Mouse (Mus musculus): ENCODE data around the gene Fstl4. TPM values are rescaled to one million over a fixed set of nuclear protein-coding genes. Genes with fewer than 3 reads are reported as not detected.
A peak's percentile ranks its signal among the peaks of the same experiment; 100 is the strongest.

Fstl4 gene
- polyA plus RNA-seq, 1 experiment from 2014 or later = 6.3 TPM

DNA sequence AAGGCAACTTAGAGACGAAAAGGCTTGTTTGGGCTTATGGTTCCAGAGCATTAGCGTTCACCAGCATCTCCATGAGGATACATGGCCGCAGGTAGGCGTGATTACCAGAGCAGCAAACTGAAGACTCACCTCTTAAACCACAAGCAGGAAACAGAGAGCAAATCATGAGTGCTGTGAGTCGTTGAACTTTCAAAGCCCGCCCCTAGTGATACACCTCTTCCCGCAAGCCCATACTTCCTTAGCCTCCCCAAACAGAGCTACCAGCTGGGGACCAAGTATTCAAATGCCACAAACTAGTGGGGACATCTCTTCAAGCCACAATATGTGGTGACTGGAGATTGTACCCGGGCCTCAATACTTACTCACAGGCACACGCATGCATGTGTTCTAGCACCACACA lies 332.4 kb downstream of the Fstl4 start:
- H3K4me3 ChIP-seq (ENCODE audit: control insufficient read depth in 1 of 2, insufficient read depth in 1 of 2, low read depth in 1 of 2, low read length in 2 of 2) = no peak overlapping the region
- no peak overlapping the region for H3K27ac ChIP-seq (replicated peaks in 1 of 2; ENCODE audit: control insufficient read depth in 1 of 2, insufficient read depth in 1 of 2, low read depth in 2 of 2, low read length in 2 of 2)
- ATAC-seq (ENCODE audit: insufficient number of reproducible peaks, insufficient read depth, low FRiP score, low read depth) = no peak
- H3K4me1 ChIP-seq (ENCODE audit: control insufficient read depth in 2 of 2, insufficient read depth in 2 of 2, low read length in 2 of 2) = peaks cover 10 to 23% of the 10 kb centered on the region in 2 experiments; a peak in 3 of 4 replicates
- H3K36me3 ChIP-seq (ENCODE audit: control insufficient read depth, insufficient read depth, low read length) = no peaks in the 10 kb centered on the region
- H3K4me2 ChIP-seq (ENCODE audit: low read length) = no peak overlapping the region
- no peaks in the 10 kb centered on the region for H3K9me3 ChIP-seq (ENCODE audit: control insufficient read depth, low read length)
- no peaks in the 10 kb centered on the region for H3K27me3 ChIP-seq (ENCODE audit: control insufficient read depth, insufficient read depth, low read length)
- 89% methylated on average over 9 of the region's 9 CpGs for WGBS
- H3K9ac ChIP-seq (ENCODE audit: low read length) = no peak overlapping the region

DNA sequence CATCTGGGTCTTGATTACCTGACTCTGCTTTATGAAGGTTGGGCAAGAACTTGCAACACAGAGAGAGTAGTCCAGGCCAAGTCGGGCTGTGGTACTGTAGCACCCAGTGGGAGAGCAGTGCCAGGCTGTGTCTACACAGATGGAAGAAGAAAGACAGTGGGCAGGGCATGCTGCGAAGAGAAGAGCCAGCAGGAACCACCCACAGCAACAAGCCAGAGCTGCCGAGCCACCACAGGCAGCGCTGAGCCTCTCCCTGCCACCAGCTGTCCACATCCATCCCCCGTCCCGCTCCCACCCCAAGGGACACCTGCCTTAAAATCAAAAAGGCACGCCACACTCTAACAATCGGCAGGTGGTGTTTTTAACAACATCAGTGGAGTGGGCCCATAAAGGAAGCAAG lies 332.9 kb downstream of the Fstl4 start:
- Histone ChIP-seq H3K4me3 (ENCODE audit: control insufficient read depth in 1 of 2, insufficient read depth in 1 of 2, low read depth in 1 of 2, low read length in 2 of 2) (no peak overlapping the region), H3K9ac (ENCODE audit: low read length) (no peak overlapping the region), H3K4me2 (ENCODE audit: low read length) (no peak overlapping the region), H3K9me3 (ENCODE audit: control insufficient read depth, low read length) (no peaks in the 10 kb centered on the region), H3K27ac (replicated peaks in 1 of 2; ENCODE audit: control insufficient read depth in 1 of 2, insufficient read depth in 1 of 2, low read depth in 2 of 2, low read length in 2 of 2) (no peak overlapping the region), H3K36me3 (ENCODE audit: control insufficient read depth, insufficient read depth, low read length) (no peaks in the 10 kb centered on the region), H3K27me3 (ENCODE audit: control insufficient read depth, insufficient read depth, low read length) (no peaks in the 10 kb centered on the region), H3K4me1 (ENCODE audit: control insufficient read depth in 2 of 2, insufficient read depth in 2 of 2, low read length in 2 of 2) (peaks cover 13 to 24% of the 10 kb centered on the region in 2 experiments)
- 86% methylated on average over 8 of the region's 8 CpGs for WGBS
- ATAC-seq (ENCODE audit: insufficient number of reproducible peaks, insufficient read depth, low FRiP score, low read depth) = no peak

GRCm38 (mm10) chr11:53097870-53098269 lies 333.4 kb downstream of the Fstl4 start:
- no peak for ATAC-seq (ENCODE audit: insufficient number of reproducible peaks, insufficient read depth, low FRiP score, low read depth)
- Histone ChIP-seq H3K4me3 (ENCODE audit: control insufficient read depth in 1 of 2, insufficient read depth in 1 of 2, low read depth in 1 of 2, low read length in 2 of 2) (no peak overlapping the region), H3K27ac (replicated peaks in 1 of 2; ENCODE audit: control insufficient read depth in 1 of 2, insufficient read depth in 1 of 2, low read depth in 2 of 2, low read length in 2 of 2) (no peak overlapping the region), H3K36me3 (ENCODE audit: control insufficient read depth, insufficient read depth, low read length) (no peaks in the 10 kb centered on the region), H3K27me3 (ENCODE audit: control insufficient read depth, insufficient read depth, low read length) (no peaks in the 10 kb centered on the region), H3K4me2 (ENCODE audit: low read length) (no peak overlapping the region), H3K4me1 (ENCODE audit: control insufficient read depth in 2 of 2, insufficient read depth in 2 of 2, low read length in 2 of 2) (peaks cover 11 to 19% of the 10 kb centered on the region in 2 experiments), H3K9me3 (ENCODE audit: control insufficient read depth, low read length) (no peaks in the 10 kb centered on the region), H3K9ac (ENCODE audit: low read length) (no peak overlapping the region)
- WGBS = 86% methylated on average over 6 of the region's 6 CpGs

GRCm38 (mm10) chr11:53098780-53099198 lies 334.4 kb downstream of the Fstl4 start:
- no peak; the same call in 1 of the 2 replicates for ATAC-seq (ENCODE audit: insufficient number of reproducible peaks, insufficient read depth, low FRiP score, low read depth)
- H3K36me3 ChIP-seq (ENCODE audit: control insufficient read depth, insufficient read depth, low read length) = no peaks in the 10 kb centered on the region
- no peak overlapping the region for H3K4me3 ChIP-seq (ENCODE audit: control insufficient read depth in 1 of 2, insufficient read depth in 1 of 2, low read depth in 1 of 2, low read length in 2 of 2)
- H3K9ac ChIP-seq (ENCODE audit: low read length) = no peak overlapping the region
- H3K4me2 ChIP-seq (ENCODE audit: low read length) = no peak overlapping the region
- H3K4me1 ChIP-seq (ENCODE audit: control insufficient read depth in 2 of 2, insufficient read depth in 2 of 2, low read length in 2 of 2) = peaks cover 16 to 25% of the 10 kb centered on the region in 2 experiments
- 19% methylated on average over 3 of the region's 3 CpGs for WGBS
- no peaks in the 10 kb centered on the region for H3K9me3 ChIP-seq (ENCODE audit: control insufficient read depth, low read length)
- no peaks in the 10 kb centered on the region for H3K27me3 ChIP-seq (ENCODE audit: control insufficient read depth, insufficient read depth, low read length)
- 0 out of 4 replicates have a peak overlapping the region, but pooled peaks of 1 of the 2 experiments have one; percentile 4 for H3K27ac ChIP-seq (replicated peaks in 1 of 2; ENCODE audit: control insufficient read depth in 1 of 2, insufficient read depth in 1 of 2, low read depth in 2 of 2, low read length in 2 of 2)

- Histone ChIP-seq H3K27me3 (ENCODE audit: control insufficient read depth, insufficient read depth, low read length) (no peaks in the 10 kb centered on the region), H3K36me3 (ENCODE audit: control insufficient read depth, insufficient read depth, low read length) (no peaks in the 10 kb centered on the region), H3K4me3 (ENCODE audit: control insufficient read depth in 1 of 2, insufficient read depth in 1 of 2, low read depth in 1 of 2, low read length in 2 of 2) (no peak overlapping the region), H3K4me1 (ENCODE audit: control insufficient read depth in 2 of 2, insufficient read depth in 2 of 2, low read length in 2 of 2) (peaks cover 18 to 30% of the 10 kb centered on the region in 2 experiments), H3K9me3 (ENCODE audit: control insufficient read depth, low read length) (no peaks in the 10 kb centered on the region), H3K4me2 (ENCODE audit: low read length) (no peak overlapping the region), H3K27ac (replicated peaks in 1 of 2; ENCODE audit: control insufficient read depth in 1 of 2, insufficient read depth in 1 of 2, low read depth in 2 of 2, low read length in 2 of 2) (0 out of 4 replicates have a peak overlapping the region, but pooled peaks of 1 of the 2 experiments have one; percentile 4), H3K9ac (ENCODE audit: low read length) (no peak overlapping the region)
- WGBS = 90% methylated on average over 5 of the region's 5 CpGs
- no peak for ATAC-seq (ENCODE audit: insufficient number of reproducible peaks, insufficient read depth, low FRiP score, low read depth)
Measured at GRCm38 (mm10) chr11:53099322-53099721, 334.9 kb downstream of the Fstl4 start.

DNA sequence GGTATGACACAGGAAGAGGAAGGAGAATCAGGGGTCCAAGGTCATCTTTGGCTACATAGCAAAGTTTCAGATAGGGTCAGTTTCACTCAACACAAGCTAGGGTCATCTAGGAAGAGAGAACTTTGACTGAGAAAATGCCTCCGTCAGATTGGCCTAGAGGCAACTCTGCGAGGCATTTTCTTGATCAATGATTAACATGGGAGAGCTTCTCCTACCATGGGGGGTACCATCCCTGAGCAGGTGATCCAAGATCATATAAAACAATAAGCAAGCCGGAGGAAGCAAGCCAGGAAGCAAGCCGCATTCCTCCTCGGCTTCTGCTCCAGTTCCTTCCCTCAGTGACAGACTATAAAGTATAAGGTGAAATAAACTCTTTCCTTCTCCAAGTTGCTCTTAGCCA lies 337.3 kb downstream of the Fstl4 start:
- Histone ChIP-seq H3K4me2 (ENCODE audit: low read length) (no peak overlapping the region), H3K27me3 (ENCODE audit: control insufficient read depth, insufficient read depth, low read length) (no peaks in the 10 kb centered on the region), H3K4me3 (ENCODE audit: control insufficient read depth in 1 of 2, insufficient read depth in 1 of 2, low read depth in 1 of 2, low read length in 2 of 2) (no peak overlapping the region), H3K36me3 (ENCODE audit: control insufficient read depth, insufficient read depth, low read length) (no peaks in the 10 kb centered on the region), H3K27ac (replicated peaks in 1 of 2; ENCODE audit: control insufficient read depth in 1 of 2, insufficient read depth in 1 of 2, low read depth in 2 of 2, low read length in 2 of 2) (no peak overlapping the region), H3K4me1 (ENCODE audit: control insufficient read depth in 2 of 2, insufficient read depth in 2 of 2, low read length in 2 of 2) (peaks cover 24 to 37% of the 10 kb centered on the region in 2 experiments), H3K9me3 (ENCODE audit: control insufficient read depth, low read length) (no peaks in the 10 kb centered on the region), H3K9ac (ENCODE audit: low read length) (no peak overlapping the region)
- ATAC-seq (ENCODE audit: insufficient number of reproducible peaks, insufficient read depth, low FRiP score, low read depth) = no peak
- WGBS = 82% methylated on average over 5 of the region's 5 CpGs

DNA sequence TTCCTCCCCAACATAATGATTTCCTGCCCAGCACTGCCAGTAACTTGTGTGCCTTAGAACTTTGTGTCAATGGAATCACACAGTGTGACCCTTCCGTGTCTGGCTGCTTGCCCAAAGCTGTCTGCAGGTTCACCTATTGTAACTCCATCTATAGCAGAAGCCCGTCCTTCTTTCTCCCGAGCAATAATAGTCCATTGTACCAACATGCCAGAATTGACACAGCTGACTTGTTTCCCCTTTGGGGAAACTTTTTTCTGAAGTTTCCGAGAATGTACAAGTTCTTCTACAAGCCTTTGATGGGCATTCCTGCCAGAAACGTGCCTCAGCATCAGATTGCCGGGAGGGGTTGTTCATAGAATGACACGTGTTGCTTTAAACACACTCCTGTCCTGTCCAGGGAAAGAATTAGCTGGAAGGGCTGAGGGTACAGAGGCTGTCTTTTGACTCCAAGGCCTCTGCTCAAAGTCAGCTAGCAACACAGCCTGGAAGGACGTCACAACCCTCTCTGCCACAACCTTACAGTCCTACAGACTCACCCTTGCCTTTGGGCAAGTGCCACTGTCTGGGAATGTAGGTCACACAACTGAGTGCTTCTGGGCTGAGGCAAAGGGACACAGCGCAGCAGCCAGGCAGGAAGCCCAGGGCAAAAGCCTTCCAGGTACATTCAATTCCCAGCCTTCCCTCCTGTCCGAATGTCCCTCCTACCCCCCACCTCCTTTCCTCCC lies 339.3 kb downstream of the Fstl4 start:
- H3K4me3 ChIP-seq (ENCODE audit: control insufficient read depth in 1 of 2, insufficient read depth in 1 of 2, low read depth in 1 of 2, low read length in 2 of 2) = no peak overlapping the region
- H3K4me2 ChIP-seq (ENCODE audit: low read length) = no peak overlapping the region
- WGBS = 52% methylated on average over 10 of the region's 10 CpGs
- H3K36me3 ChIP-seq (ENCODE audit: control insufficient read depth, insufficient read depth, low read length) = no peaks in the 10 kb centered on the region
- ATAC-seq (ENCODE audit: insufficient number of reproducible peaks, insufficient read depth, low FRiP score, low read depth) = no peak
- peaks cover 28 to 35% of the 10 kb centered on the region in 2 experiments for H3K4me1 ChIP-seq (ENCODE audit: control insufficient read depth in 2 of 2, insufficient read depth in 2 of 2, low read length in 2 of 2)
- H3K9ac ChIP-seq (ENCODE audit: low read length) = no peak overlapping the region
- H3K9me3 ChIP-seq (ENCODE audit: control insufficient read depth, low read length) = no peaks in the 10 kb centered on the region
- H3K27ac ChIP-seq (replicated peaks in 1 of 2; ENCODE audit: control insufficient read depth in 1 of 2, insufficient read depth in 1 of 2, low read depth in 2 of 2, low read length in 2 of 2) = peak overlapping the region in 1 of 2 experiments; percentile 16; a peak in 1 of 4 replicates
- H3K27me3 ChIP-seq (ENCODE audit: control insufficient read depth, insufficient read depth, low read length) = no peaks in the 10 kb centered on the region
